Mouse (Mus musculus) frontal cortex, postnatal 36 days (tissue): ENCODE measurements at regions not wholly inside any gene's neighbourhood (a gene's known extent, or its start where the extent isn't known, plus 50 kb on each side); places are given as distances from the start of the nearest gene placed in this dataset.
A peak's percentile ranks its signal among the peaks of the same experiment; 100 is the strongest.

Experiments
- DNase-seq, 2 experiments: peaks; one replicate each; pipeline ENCODE4 v3.0.0; 2022; ENCODE audit warnings: low spot score in 2 of 2

DNA sequence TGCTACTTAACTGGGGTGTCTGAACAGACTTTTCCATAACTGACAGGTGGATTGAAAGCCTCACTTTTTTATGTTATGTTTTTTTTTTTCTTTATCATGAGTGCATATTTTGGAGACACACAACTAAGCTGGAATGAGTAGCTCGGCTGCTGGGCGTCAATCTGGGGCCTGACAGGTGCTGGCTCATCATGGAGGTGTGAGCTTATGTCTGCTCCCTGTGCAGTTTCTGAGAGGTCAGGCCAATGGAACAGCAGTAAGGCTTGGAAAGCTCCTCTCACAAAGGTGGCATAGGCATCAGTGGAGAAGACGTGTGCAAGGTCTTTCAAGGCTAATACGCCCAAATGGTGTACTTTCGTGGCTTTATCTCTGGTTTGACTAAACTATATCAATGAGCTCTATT lies 738.2 kb downstream of the Speer2 start:
- no peak for DNase-seq

DNA sequence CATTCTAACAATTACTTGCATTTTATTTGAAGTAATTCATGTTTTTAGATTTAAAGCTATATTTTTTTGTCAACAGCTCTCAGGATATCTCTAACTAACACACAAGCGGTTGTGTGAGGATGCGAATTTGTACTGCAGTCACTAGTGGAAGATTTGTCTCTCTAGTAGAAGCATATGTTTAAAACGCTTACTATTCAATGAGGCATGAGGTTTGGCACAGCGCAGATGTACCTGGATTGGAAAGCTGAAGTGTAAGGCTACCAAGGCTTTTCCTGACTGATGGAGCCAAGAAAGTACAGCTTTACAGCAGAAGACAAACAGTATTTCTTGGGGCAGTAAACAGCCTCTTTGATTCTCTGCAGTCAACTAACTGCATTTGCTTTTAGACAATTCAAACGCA lies 758.2 kb downstream of the Speer2 start:
- no peak for DNase-seq

- DNase-seq, result peak; percentile 15 to 34
These were observed 770.5 kb downstream of the Speer2 start for GRCm38 (mm10) chr16:69093083-69093482.

GRCm38 (mm10) chr16:69051124-69051523 lies 812.4 kb downstream of the Speer2 start:
- DNase-seq, result no peak
